Mouse (Mus musculus) lung, adult 2 months (tissue): Measurements from ENCODE around the gene Zfp592.

ENCODE experiments used
- CTCF ChIP-seq: fragments of 200-500 bp; IDR thresholded peaks from 2 replicates; pipeline ENCODE4 v1.5.1; 2011; ENCODE audit warnings: mild to moderate bottlenecking, low read length, control low read depth; ENCODE audit not compliant: insufficient read depth
- POLR2A ChIP-seq: fragments of 200-500 bp; IDR thresholded peaks from 2 replicates; pipeline ENCODE4 v1.6.1; 2011; ENCODE audit warnings: low read depth, mild to moderate bottlenecking, control low read depth, low read length, borderline replicate concordance; ENCODE audit errors: extremely low read depth

- TF ChIP-seq POLR2A, result no peak
- TF ChIP-seq CTCF, result no peak
Observed at GRCm38 (mm10) chr7:81061936-81062335, 68.5 kb downstream of the Zfp592 start.
